Mouse (Mus musculus) megakaryocyte, embryonic 14.5 days (primary cell): ENCODE measurements around the gene Gm45623.

Experiments used
- FLI1 ChIP-seq: IDR thresholded peaks from 2 replicates; pipeline ENCODE4 v1.6.1; 2012; ENCODE audit warnings: low read length, inconsistent platforms, mixed read lengths
- GATA1 ChIP-seq: IDR thresholded peaks from 3 replicates; pipeline ENCODE4 v1.6.1; 2012; ENCODE audit warnings: mixed read lengths, low read length, inconsistent platforms, borderline replicate concordance

DNA sequence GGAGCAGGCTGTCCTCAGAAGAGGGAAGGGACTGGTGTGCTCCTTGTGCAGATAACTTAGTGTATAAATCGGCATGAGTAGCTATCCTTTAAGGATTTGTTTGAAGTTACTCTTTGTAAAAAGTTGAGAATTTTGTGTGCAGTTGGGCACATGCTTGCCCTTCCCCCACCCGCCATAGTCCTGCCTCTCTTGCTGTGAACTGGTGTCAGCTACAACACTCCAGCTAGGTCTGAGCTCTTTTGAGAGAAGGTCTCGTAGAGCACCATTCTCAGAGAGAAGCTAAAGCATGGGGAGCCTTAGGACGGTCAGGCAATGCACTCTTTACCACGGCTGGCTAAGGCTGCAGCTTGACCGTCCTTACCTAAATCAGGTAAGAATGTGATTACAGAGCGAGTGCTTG is 11.9 kb downstream of the Gm45623 start:
- TF ChIP-seq GATA1: no peak
- no peak for TF ChIP-seq FLI1
